Mouse (Mus musculus) retina, postnatal 1 day (tissue): ENCODE results near the gene Hyal3.

Experiments used
- DNase-seq: peaks from one replicate; pipeline ENCODE4 v3.0.0-alpha.2; 2012

Hyal3 gene

DNA sequence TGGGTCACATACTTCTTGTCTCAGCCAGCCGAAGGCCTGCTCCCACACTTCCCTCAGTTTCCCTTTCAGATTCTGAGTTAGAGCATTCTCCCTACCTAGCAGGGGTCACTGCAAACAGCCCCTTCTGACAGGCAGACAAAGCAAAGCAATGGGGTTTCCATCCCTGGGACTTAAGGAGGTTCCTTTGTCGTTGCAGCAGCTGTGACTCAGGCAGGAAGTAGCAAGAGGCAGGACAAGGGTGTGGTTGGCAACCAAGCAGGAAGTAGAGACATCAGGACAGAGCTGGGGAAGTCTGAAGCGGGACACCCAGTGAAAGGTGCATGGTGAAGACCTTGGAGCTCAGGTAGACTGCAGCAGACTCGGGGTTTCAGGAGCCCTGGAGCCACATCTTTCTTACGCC, 43.9 kb downstream of the Hyal3 start:
- no peak for DNase-seq

GRCm38 (mm10) chr9:107624951-107625350, 44.3 kb downstream of the Hyal3 start:
- no peak for DNase-seq

- no peak for DNase-seq
Measured at GRCm38 (mm10) chr9:107625351-107626128, 44.9 kb downstream of the Hyal3 start.

DNA sequence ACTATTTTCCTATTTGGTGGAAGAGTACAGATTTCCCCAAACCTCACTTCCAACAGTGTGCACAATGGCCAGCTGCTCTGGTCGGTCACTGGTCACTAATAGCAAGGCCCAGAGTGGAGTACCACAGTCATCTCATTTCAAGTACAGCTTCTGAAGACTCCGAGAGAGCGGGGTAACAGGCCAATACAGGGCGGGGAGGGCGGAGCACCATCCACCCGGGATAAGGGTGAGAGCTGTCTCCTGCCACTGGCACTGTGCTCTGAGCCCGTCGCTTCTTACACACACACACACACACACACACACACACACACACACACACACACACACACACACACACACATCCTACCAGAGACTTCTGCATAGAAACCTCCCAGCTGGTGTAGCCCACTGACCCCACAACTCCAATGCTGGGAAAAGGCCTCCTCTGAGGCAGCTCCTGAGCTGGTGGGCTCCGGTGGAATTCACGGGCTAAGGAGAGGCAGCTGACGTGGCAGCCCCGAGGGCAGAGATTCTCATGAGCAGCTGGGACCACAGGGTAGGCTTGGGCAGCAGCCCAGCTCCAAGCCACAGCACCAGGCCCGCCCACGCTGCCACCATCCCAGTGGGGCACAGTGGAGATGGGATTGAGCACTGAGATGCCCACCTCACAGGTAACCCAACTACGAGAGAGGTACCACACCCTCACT, 45.7 kb downstream of the Hyal3 start:
- no peak for DNase-seq

GRCm38 (mm10) chr9:107626844-107627277, 46.2 kb downstream of the Hyal3 start:
- peak; percentile 96 for DNase-seq

DNA sequence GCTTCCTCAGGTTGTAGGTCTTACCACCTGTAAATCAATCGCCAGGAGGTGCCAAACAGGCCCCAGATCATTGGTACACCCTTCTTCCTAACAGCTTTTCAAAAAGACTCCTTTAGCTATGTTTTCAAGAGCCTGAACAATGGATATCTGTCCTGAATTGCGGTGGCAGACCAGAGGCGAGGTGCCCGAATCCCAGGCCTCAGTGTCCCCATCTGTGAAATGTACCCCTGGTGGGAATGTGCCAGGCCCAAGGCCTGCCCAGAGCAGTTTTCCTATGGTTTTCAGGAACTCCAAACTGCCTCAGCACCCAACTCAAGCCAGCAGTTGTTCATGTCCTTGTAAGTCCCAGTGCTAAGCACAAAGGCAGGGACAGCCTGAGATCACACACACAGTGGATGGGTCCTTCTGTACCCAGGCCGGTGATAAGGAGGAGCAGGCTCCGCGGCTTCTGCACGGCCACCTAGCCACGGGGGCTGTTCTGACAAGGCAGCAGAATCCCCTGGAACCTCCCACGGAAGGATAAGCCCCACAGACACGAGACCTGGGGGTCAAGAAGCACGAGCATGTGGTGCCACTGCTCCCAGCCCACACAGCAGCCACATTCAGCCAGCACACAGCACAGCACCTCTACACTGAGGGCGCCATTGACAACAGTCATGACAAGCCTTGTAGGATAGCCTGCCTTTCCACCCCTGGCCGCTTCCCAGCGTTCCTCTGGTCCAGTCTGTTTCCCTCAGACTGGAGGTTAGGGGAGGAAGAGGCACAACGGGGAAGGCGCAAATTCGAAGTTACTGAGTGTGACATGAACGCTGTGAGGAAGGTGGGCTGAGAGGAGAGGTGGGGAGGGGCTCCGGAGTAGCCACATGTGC, 47.0 kb downstream of the Hyal3 start:
- no peak for DNase-seq

DNA sequence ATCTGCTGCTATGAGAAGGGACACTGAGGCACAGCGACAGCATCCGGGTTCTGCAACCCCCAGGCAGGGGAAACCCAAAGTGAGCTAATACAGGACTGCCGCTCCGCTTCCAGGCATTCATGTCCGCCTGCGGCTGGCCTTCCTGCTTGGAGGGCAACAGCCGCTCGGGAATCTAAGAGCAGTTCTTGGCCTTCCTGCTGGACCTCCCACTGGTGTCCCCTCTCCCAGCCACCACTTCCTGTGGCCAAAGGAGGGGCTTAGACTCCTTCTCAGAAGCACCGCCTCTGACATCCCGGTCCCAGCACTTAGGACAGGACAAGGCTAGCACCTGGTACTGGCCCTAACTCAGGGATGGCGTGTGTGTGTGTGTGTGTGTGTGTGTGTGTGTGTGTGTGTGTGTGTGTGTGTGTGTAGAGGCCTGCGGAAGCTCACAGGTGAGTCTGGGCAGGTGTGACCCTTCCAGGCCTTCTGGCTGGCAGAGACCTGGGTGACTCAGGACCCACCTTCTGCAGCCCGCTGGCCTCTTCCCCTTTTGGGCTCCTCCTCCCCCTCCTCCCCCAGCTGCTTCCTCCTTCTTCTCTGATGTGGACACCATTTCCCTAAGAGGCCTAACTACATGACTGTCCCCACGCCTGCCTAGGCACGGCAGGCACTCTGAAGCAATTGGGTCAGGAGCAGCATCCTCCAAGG, 48.2 kb downstream of the Hyal3 start:
- DNase-seq, result no peak

GRCm38 (mm10) chr9:107629411-107629730, 48.8 kb downstream of the Hyal3 start:
- no peak for DNase-seq

- DNase-seq, result peak; percentile 67
Measured at GRCm38 (mm10) chr9:107629901-107630425, 49.3 kb downstream of the Hyal3 start.

DNA sequence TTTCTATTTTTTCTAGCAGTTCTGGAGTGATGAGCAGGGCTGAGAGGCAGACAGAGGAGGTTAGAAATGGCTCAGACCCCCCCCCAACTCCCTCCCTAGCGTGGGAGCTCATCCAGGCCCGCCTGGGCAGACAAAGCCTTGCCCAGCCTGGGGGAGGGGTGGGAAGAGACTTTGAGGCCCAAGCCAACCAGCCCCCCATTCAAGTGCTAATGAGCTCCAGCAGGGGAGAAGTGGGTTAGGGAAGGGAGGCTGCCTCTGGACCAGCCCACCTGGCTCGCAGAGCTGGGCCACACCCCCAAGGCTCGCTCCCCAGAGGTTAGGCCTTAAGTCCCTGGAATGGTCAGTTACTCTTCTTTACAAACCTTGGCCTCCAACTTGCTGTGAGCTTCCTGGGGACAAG, 50.0 kb downstream of the Hyal3 start:
- DNase-seq, result peak; percentile 93

DNA sequence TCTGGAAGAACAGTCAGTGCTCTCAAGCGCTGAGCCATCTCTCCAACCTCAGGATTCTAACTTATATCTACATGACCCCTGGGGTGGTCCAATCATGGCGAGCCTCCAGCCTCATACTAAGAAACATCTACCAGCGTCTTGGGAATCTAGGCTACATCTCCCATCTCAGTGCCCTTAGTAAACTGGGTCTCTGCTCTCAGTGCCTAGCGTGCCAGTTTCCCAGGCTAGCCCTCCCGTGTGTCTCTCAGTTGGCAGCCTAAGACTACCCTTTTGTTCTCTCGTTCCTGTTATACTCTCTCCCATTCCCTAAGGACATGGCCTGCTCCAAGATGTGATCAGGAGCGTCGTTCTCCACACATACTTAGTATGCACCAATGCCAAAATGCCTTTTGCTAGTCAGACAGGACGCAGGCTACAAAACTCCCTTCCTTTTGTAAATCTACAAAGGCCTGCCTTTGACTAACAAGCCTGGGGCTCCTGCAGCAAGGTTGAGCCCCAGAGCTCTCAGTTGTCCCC, 50.8 kb downstream of the Hyal3 start:
- DNase-seq, result no peak

DNA sequence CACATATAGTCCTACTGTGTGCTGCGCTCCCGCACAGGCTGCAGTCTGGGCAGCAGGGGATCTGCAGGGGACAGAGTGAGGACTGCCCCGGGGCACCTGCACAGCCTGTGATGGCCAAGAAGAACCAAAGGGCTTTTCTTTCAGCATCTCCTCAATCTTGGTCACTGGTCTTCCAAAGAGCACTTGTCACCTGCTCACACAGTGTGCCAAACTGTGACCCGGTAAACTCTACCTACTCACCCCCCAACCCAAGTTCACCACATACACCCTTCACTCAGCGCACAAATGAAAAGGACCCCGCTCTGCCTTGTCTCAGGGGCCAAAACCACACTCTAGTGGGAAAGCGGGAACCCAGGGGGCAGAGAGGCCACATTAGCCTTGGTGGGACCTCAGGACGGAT, 51.2 kb downstream of the Hyal3 start:
- no peak for DNase-seq

GRCm38 (mm10) chr9:107632478-107632877, 51.9 kb downstream of the Hyal3 start:
- peak; percentile 58 for DNase-seq

- peak; percentile 79 for DNase-seq
Measured at GRCm38 (mm10) chr9:107633091-107633660, 52.6 kb downstream of the Hyal3 start.

DNA sequence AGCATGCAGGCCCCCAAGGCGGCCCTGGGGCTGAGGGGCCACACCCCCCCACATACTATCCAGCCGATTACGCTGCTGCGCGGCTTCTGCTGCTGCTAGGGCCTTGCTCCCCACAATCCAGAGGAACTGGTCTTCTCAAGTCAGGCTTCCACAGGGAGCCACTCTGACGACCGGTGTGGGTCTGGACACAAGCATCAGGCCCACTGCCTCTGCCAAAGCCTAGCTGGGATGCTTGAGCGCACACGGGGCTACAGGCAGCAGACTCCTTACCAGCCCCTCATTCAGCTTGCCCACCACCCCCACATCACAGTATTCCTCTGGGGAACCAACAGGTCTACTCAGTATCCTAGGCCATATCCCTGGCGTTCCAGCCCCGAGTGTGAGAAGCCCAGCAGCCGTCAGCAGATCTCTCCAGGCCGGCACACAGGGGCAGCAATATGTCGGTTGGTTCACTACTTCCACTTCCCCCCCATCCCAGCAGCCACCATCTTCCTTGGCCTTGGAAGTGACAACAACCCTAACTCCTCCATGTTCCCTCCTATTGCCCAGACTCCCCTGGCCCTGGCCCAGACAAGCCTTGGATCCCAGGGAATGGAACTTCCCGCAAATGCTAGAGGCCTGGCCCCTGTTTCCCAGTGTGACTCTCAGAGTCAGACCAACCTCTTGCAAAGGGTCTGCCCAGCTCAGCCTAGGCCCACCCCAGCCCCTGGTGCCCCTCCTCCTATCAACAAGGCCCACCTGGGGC, 53.2 kb downstream of the Hyal3 start:
- DNase-seq, result no peak

DNA sequence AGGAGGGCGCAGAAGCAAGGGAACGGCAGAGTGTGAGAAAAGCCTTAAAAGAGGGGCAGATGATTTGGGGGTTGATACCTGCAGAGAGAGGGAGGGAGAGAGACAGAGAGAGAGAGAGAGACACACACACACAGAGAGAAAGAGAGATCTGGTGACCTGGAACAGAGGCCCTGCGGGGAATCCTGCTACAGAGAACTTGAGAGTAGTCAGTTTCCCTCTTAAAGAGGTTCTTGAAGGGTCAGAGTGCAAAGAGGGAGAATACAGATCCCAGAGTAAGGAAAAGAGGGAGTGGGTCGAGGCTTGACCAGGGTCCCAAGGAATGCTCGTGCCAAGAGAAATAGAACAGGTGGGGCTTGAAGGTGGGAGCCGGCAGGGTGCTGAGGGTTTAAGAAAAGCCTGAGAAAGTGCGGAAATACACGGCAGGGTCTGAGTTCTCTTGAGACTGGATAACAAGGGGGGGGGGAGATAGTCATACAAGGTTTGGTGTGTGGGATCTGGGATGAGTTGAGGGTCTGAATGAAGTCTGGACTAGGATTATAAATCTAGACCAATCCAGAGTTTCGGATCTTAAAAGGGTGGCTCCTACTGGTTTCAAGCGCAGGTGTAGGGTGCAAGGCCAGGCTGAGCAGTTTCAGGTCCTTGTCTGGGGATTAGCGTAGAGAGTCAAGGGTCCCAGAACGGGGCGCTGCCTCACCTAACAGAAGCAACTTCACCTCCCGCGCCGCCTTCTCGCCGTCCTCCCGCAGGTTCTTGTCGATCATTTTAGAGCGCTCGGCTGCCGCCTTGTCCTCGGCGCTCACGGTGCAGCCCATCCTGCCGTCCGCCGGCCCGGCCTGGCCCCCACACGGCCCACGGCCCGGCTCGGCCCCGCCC, 54.0 kb downstream of the Hyal3 start:
- DNase-seq, result no peak

- DNase-seq, result peak; percentile 97
Measured at GRCm38 (mm10) chr9:107635279-107636028, 54.8 kb downstream of the Hyal3 start, which contains the start of gene Gnai2. Gnai2 (minus strand) TSS chr9:107635367.
